Mouse (Mus musculus) neural tube, embryonic 13.5 days (tissue): ENCODE results near the gene Rdh16. TPM values are rescaled to one million over a fixed set of nuclear protein-coding genes. Genes with fewer than 3 reads are reported as not detected.
"Not testable (repeated sequence)": the region's sequence is repeated elsewhere in the genome, so short reads cannot be mapped to it uniquely, and the experiment has no call there.

Source experiments
- ATAC-seq: fragments of 200-750 bp; cut with Nextera tagmentation; 2 replicates; pipeline ENCODE4 v1.8.0; 2017; ENCODE audit warnings: low read depth, mild to moderate bottlenecking, moderate TSS enrichment, moderate library complexity
- H3K27ac ChIP-seq: fragments of 300-500 bp; sonication (generic); replicated peaks from 2 replicates; pipeline ENCODE4 v1.5.1; 2015; ENCODE audit warnings: moderate library complexity, mild to moderate bottlenecking, inconsistent platforms
- H3K27me3 ChIP-seq: fragments of 300-500 bp; sonication (generic); 2 replicates; pipeline ENCODE4 v1.6.1; 2015; ENCODE audit warnings: mild to moderate bottlenecking, inconsistent platforms
- H3K36me3 ChIP-seq: fragments of 300-500 bp; sonication (generic); 2 replicates; pipeline ENCODE4 v1.6.1; 2015; ENCODE audit warnings: mild to moderate bottlenecking, inconsistent platforms
- H3K4me1 ChIP-seq: fragments of 300-500 bp; sonication (generic); replicated peaks from 2 replicates; pipeline ENCODE4 v1.6.1; 2015; ENCODE audit warnings: inconsistent platforms
- H3K4me2 ChIP-seq: fragments of 300-500 bp; sonication (generic); 2 replicates; pipeline ENCODE4 v1.6.1; 2015; ENCODE audit warnings: inconsistent platforms, mild to moderate bottlenecking, moderate library complexity
- H3K4me3 ChIP-seq: fragments of 300-500 bp; sonication (generic); 2 replicates; pipeline ENCODE4 v1.5.1; 2015; ENCODE audit warnings: mild to moderate bottlenecking, inconsistent platforms
- H3K9ac ChIP-seq: fragments of 300-500 bp; sonication (generic); 2 replicates; pipeline ENCODE4 v1.6.1; 2015; ENCODE audit warnings: moderate library complexity, mild to moderate bottlenecking, inconsistent platforms
- H3K9me3 ChIP-seq: fragments of 300-500 bp; sonication (generic); 2 replicates; pipeline ENCODE4 v1.6.1; 2016; ENCODE audit warnings: inconsistent platforms
- WGBS: fragments of 180-500 bp; shearing (Covaris S2); methylation state at CpG from one replicate; pipeline ENCODE4 v1.1.7; 2015; 5-methylcytosine and 5-hydroxymethylcytosine counted together
- polyA plus RNA-seq: library from polyadenylated mRNA; unstranded; fragments of >200 nt; fragmentation: Nextera tagmentation; extraction: Ambion mirVana; gene quantifications from 2 replicates; pipeline ENCODE4 v1.2.1, GENCODE M21; 2015

Rdh16 gene
- polyA plus RNA-seq, 1 experiment from 2014 or later = not detected

DNA sequence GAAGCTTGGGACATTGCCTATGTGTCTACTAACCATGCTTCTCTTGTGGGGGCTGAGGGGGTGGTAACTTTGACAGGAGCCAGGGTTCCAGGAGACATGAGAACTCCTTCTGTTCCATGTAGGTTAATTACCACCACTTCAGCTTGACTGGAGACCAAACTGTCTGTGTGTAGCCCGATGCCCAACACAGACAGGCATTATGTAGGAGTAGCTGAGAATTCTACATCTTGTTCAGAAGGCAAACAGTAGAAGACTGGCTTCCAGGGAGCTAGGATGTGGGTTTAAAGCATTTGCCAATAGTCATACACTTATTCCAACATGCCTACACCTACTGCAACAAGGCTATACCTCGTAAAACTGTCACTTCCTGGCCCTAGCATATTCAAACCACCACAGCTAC is 37.6 kb downstream of the Rdh16 start:
- ATAC-seq = no peak
- no peaks in the 10 kb centered on the region for H3K9me3 ChIP-seq
- no peaks in the 10 kb centered on the region for H3K36me3 ChIP-seq
- no peak overlapping the region for H3K27ac ChIP-seq
- H3K4me3 ChIP-seq = no peak overlapping the region
- H3K27me3 ChIP-seq = no peaks in the 10 kb centered on the region
- 90% methylated on average over 2 of the region's 2 CpGs for WGBS
- no peaks in the 10 kb centered on the region for H3K4me1 ChIP-seq
- no peak overlapping the region for H3K9ac ChIP-seq
- no peak overlapping the region for H3K4me2 ChIP-seq

- H3K9me3 ChIP-seq = no peaks in the 10 kb centered on the region
- no peak overlapping the region for H3K4me3 ChIP-seq
- H3K4me1 ChIP-seq = no peaks in the 10 kb centered on the region
- H3K27ac ChIP-seq = no peak overlapping the region
- H3K27me3 ChIP-seq = no peaks in the 10 kb centered on the region
- no peak overlapping the region for H3K9ac ChIP-seq
- H3K4me2 ChIP-seq = no peak overlapping the region
- H3K36me3 ChIP-seq = no peaks in the 10 kb centered on the region
- WGBS = 80% methylated on average over 2 of the region's 2 CpGs
- ATAC-seq = no peak
Measured at GRCm38 (mm10) chr10:127840776-127841175, 39.8 kb downstream of the Rdh16 start.

DNA sequence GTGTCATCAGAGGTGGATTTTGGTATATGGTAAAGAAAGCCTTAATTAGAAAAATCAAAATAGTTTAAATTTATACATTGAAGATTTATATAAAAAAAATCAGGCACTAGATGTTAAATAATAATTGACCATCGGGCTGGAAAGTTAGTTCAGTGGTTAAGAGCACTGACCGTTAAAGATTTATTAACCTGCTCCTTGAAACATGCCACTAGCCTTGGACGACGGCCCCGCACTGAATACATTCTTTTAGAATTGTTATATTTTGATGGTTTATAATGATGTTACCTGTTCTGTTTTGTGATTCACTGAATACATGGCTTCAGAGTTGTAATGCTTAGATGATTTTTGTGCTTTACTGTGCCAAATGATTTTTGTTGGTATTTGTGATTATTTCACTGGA is 45.0 kb downstream of the Rdh16 start:
- H3K4me1 ChIP-seq, H3K4me2 ChIP-seq, H3K9me3 ChIP-seq, H3K9ac ChIP-seq, H3K4me3 ChIP-seq, ATAC-seq, H3K27me3 ChIP-seq, H3K36me3 ChIP-seq, H3K27ac ChIP-seq: not testable (repeated sequence)
- 92% methylated on average over 5 of the region's 5 CpGs for WGBS

DNA sequence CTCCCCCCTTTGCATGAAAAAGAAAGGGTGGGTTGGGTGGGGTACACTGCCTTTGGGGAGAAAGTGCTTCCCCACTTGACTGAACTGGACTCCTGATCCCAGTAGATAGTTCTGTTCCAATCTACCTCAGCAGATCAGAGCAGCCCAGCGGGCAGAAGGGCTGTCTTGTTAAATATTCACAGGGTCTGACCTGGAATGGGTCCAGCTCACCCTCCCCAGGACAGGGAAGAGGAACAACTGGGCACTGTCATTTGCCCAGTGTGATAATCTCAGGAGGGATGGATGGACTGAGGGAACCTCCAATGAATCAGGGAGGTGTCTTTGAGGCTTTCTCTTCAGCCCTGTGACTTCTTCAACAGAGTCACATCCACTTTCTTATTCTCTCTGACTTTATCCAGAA is 47.1 kb downstream of the Rdh16 start:
- 75% methylated on average over 1 of the region's 1 CpGs for WGBS
- no peaks in the 10 kb centered on the region for H3K4me1 ChIP-seq
- no peak overlapping the region for H3K27ac ChIP-seq
- H3K9me3 ChIP-seq = no peaks in the 10 kb centered on the region
- H3K9ac ChIP-seq = no peak overlapping the region
- no peak overlapping the region for H3K4me2 ChIP-seq
- ATAC-seq = no peak
- no peak overlapping the region for H3K4me3 ChIP-seq
- H3K27me3 ChIP-seq = no peaks in the 10 kb centered on the region
- no peaks in the 10 kb centered on the region for H3K36me3 ChIP-seq

GRCm38 (mm10) chr10:127849628-127850027 is 48.7 kb downstream of the Rdh16 start, which contains the start of gene Rdh19:
TSS of gene Rdh19 (plus strand) at chr10:127849928.
- no peak within 1 kb of the TSS for H3K4me3 ChIP-seq
- H3K36me3 ChIP-seq = no peaks in the 10 kb centered on the region
- no peaks in the 10 kb centered on the region for H3K27me3 ChIP-seq
- H3K4me2 ChIP-seq = no peak within 1 kb of the TSS
- WGBS = 90% methylated on average over 1 of the region's 1 CpGs
- H3K27ac ChIP-seq = no peak within 1 kb of the TSS
- ATAC-seq = no peak
- no peaks in the 10 kb centered on the region for H3K9me3 ChIP-seq
- H3K4me1 ChIP-seq = no peaks in the 10 kb centered on the region
- H3K9ac ChIP-seq = no peak within 1 kb of the TSS

GRCm38 (mm10) chr10:127856376-127856775 is 55.4 kb downstream of the Rdh16 start:
- Histone ChIP-seq H3K36me3 (no peaks in the 10 kb centered on the region), H3K27ac (no peak overlapping the region), H3K27me3 (no peaks in the 10 kb centered on the region), H3K9ac (no peak overlapping the region), H3K9me3 (0 out of 2 replicates have a peak, but pooled peaks cover 4% of the 10 kb centered on the region), H3K4me3 (no peak overlapping the region), H3K4me1 (no peaks in the 10 kb centered on the region), H3K4me2 (no peak overlapping the region)
- no peak for ATAC-seq

GRCm38 (mm10) chr10:127864931-127865330 is 64.0 kb downstream of the Rdh16 start:
- Histone ChIP-seq H3K27ac (no peak overlapping the region), H3K27me3 (no peaks in the 10 kb centered on the region), H3K9me3 (no peaks in the 10 kb centered on the region), H3K9ac (no peak overlapping the region), H3K36me3 (no peaks in the 10 kb centered on the region), H3K4me1 (no peaks in the 10 kb centered on the region), H3K4me3 (no peak overlapping the region), H3K4me2 (no peak overlapping the region)
- no peak for ATAC-seq

DNA sequence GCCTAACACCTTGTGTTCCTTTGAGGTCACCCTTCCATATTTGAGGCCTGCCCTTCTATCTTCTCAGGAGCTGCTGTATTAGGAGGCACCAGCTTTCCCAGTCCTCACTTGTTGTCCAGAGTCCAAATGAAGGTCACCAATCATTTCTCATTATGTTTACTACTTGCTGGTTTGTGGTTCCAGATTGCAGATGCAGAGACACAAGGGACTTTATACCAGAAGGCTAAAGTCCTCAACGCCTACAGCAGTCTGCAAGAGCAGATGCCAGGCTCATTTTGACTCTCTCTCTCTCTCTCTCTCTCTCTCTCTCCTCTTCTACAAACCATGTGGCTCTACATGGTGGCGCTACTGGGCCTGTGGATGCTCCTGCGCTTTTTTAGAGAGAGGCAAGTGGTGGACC is 65.3 kb downstream of the Rdh16 start, which contains the start of gene Rdh16f2:
TSS of gene Rdh16f2 (plus strand) at position 243 of the 400 bp plus-strand sequence.
- ATAC-seq = no peak
- Histone ChIP-seq H3K4me3 (no peak within 1 kb of the TSS), H3K9ac (no peak within 1 kb of the TSS), H3K27ac (no peak within 1 kb of the TSS), H3K4me2 (no peak within 1 kb of the TSS), H3K4me1 (no peaks in the 10 kb centered on the region), H3K9me3 (peaks cover 8% of the 10 kb centered on the region; the same call in 1 of the 2 replicates), H3K27me3 (no peaks in the 10 kb centered on the region), H3K36me3 (no peaks in the 10 kb centered on the region)
- 86% methylated on average over 3 of the region's 3 CpGs for WGBS

DNA sequence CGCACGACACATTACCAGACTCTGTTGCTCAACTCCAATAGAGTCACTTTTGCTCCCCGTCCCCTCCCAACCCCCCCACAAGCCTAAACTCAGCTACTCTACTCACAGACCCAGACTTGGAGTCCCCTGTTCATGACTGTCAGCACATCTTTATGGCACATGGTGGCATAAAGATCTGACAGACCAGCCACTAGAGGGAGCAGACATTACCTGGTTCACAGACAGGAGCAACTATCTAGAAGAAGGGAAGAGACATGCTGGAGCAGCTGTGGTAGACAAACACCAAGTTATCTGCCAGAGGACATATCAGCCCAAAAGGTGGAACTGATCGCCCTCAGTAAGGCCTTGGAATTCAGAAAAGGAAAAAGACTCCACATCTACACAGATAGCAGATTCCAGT is 71.5 kb downstream of the Rdh16 start:
- Histone ChIP-seq H3K4me2 (no peak overlapping the region), H3K27me3 (no peaks in the 10 kb centered on the region), H3K36me3 (no peaks in the 10 kb centered on the region), H3K9ac (no peak overlapping the region), H3K4me1 (no peaks in the 10 kb centered on the region), H3K4me3 (no peak overlapping the region), H3K27ac (no peak overlapping the region), H3K9me3 (peaks cover 10% of the 10 kb centered on the region; the same call in 1 of the 2 replicates)
- ATAC-seq = no peak
- WGBS = 81% methylated on average over 4 of the region's 4 CpGs

GRCm38 (mm10) chr10:127877681-127878080 is 76.7 kb downstream of the Rdh16 start:
- Histone ChIP-seq H3K27ac (no peak overlapping the region), H3K4me1 (no peaks in the 10 kb centered on the region), H3K4me3 (no peak overlapping the region), H3K9ac (no peak overlapping the region), H3K36me3 (no peaks in the 10 kb centered on the region), H3K4me2 (no peak overlapping the region), H3K9me3 (no peaks in the 10 kb centered on the region), H3K27me3 (no peaks in the 10 kb centered on the region)
- ATAC-seq = no peak
- WGBS = 56% methylated on average over 2 of the region's 2 CpGs

- ATAC-seq = no peak
- Histone ChIP-seq H3K9ac (no peak overlapping the region), H3K36me3 (no peaks in the 10 kb centered on the region), H3K4me1 (no peaks in the 10 kb centered on the region), H3K4me3 (no peak overlapping the region), H3K9me3 (no peaks in the 10 kb centered on the region), H3K27ac (no peak overlapping the region), H3K4me2 (no peak overlapping the region), H3K27me3 (no peaks in the 10 kb centered on the region)
- WGBS = 78% methylated on average over 3 of the region's 3 CpGs
Measured at GRCm38 (mm10) chr10:127878262-127879057, 77.5 kb downstream of the Rdh16 start.

DNA sequence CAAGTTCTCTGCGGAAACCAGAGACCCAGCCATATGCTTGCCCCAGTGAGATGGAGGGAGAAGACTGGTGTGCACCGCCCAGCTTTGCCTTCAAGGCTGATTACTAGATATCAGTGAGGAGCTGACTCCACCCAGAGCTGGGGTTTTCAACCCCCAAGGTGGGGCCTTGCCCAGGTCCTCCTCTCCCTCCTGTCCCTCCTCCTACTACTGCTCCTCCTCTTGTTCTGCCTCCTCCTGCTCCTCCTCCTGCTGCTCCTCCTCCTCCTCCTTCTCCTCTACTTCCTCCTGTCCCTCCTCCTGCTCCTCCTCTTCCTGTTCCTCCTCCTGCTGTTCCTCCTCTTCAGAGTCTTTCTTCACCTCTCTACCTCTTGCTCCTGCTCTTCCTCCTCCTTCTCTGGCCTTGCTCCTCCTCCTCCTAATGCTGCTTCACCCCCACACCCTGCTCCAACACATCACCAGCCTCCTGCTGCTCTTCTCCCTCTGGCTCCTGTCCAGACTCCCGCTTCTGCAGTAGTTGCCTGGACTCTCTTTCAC is 78.3 kb downstream of the Rdh16 start:
- Histone ChIP-seq H3K4me3 (no peak overlapping the region), H3K36me3 (no peaks in the 10 kb centered on the region), H3K4me2 (no peak overlapping the region), H3K27me3 (no peaks in the 10 kb centered on the region), H3K4me1 (no peaks in the 10 kb centered on the region), H3K27ac (no peak overlapping the region), H3K9ac (no peak overlapping the region), H3K9me3 (no peaks in the 10 kb centered on the region)
- ATAC-seq = no peak
- WGBS = 77% methylated on average over 3 of the region's 3 CpGs

DNA sequence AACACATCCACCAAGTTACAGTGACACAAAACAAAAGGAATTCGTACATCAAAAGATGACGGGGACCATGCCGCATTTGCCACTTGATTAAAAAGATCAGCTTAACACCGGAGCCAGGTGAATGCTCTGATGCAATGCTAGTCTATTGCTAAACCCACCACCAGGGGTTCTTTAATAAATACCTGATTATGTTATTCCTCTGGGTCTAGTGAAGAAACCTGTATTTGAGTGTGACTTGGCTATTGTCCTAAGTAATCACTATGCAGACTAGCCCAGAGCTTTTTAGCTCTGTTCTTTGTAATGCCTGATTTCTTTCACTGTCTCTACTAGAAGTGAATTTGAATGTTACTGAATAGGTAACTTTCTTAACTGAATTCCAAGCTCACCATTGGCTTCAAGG is 80.1 kb downstream of the Rdh16 start:
- H3K36me3 ChIP-seq = no peaks in the 10 kb centered on the region
- H3K27ac ChIP-seq = no peak overlapping the region
- 89% methylated on average over 4 of the region's 4 CpGs for WGBS
- no peak overlapping the region for H3K4me2 ChIP-seq
- H3K9ac ChIP-seq = no peak overlapping the region
- H3K4me1 ChIP-seq = no peaks in the 10 kb centered on the region
- ATAC-seq = no peak
- H3K4me3 ChIP-seq = no peak overlapping the region
- H3K9me3 ChIP-seq = no peaks in the 10 kb centered on the region
- H3K27me3 ChIP-seq = no peaks in the 10 kb centered on the region
